Mouse (Mus musculus) inflammation-experienced regulatory T-cells, adult 6 months (primary cell): ENCODE results near the gene Tm9sf4. TPM values are rescaled to one million over a fixed set of nuclear protein-coding genes. Genes with fewer than 3 reads are reported as not detected.

Source experiments
- polyA plus RNA-seq, 3 experiments: library from polyadenylated mRNA; unstranded; fragments of 100-300 nt; shearing (Covaris generic); gene quantifications; one replicate each; pipeline ENCODE4 v1.2.1; 2017

Gene Tm9sf4
- polyA plus RNA-seq, 3 experiments from 2014 or later: 31.2 to 49.1 (median 47.2) TPM

Other genes starting within 250 kb of the Tm9sf4 start
- not detected for gene Mylk2, start 250.0 kb upstream of the Tm9sf4 start, polyA plus RNA-seq
- gene Foxs1, start 228.1 kb upstream of the Tm9sf4 start, polyA plus RNA-seq: not detected
- gene Dusp15, start 209.6 kb upstream of the Tm9sf4 start, polyA plus RNA-seq: not detected
- gene Ttll9, start 198.8 kb upstream of the Tm9sf4 start, polyA plus RNA-seq: 1 to 10 TPM in 2 of 3 experiments, under 1 TPM in 1; 0.92 to 1.6 (median 1.0) TPM
- 100 to 1,000 TPM; 149 to 191 (median 188) TPM for gene Pdrg1, start 145.9 kb upstream of the Tm9sf4 start, polyA plus RNA-seq
- not detected for gene Xkr7, start 129.5 kb upstream of the Tm9sf4 start, polyA plus RNA-seq
- not detected for gene Ccm2l, start 95.3 kb upstream of the Tm9sf4 start, polyA plus RNA-seq
- 1 to 10 TPM in 1 of 3 experiments, under 1 TPM in 1, not detected in 1; 0.28 to 1.0 TPM for gene Hck, start 52.8 kb upstream of the Tm9sf4 start, polyA plus RNA-seq
- 10 to 100 TPM; 23.3 to 25.2 (median 25.1) TPM for gene Tspyl3, start 64.1 kb downstream of the Tm9sf4 start, polyA plus RNA-seq
- 10 to 100 TPM; 18.9 to 24.1 (median 21.5) TPM for gene Plagl2, start 80.1 kb downstream of the Tm9sf4 start, polyA plus RNA-seq
- gene Pofut1, start 80.2 kb downstream of the Tm9sf4 start, polyA plus RNA-seq: 10 to 100 TPM in 1 of 3 experiments, 1 to 10 TPM in 2; 6.2 to 13.5 (median 9.4) TPM
- gene Kif3b, start 130.1 kb downstream of the Tm9sf4 start, polyA plus RNA-seq: 10 to 100 TPM in 2 of 3 experiments, 1 to 10 TPM in 1; 8.5 to 13.3 (median 11.6) TPM
- gene Asxl1, start 184.5 kb downstream of the Tm9sf4 start, polyA plus RNA-seq: 10 to 100 TPM; 15.0 to 16.6 (median 15.9) TPM